Mouse (Mus musculus) heart, postnatal 10 days (tissue): ENCODE results near the gene Egf. TPM values are rescaled to one million over a fixed set of nuclear protein-coding genes. Genes with fewer than 3 reads are reported as not detected.

Source experiments
- DNase-seq, 2 experiments: peaks; one replicate each; pipeline ENCODE4 v3.0.0; 2021
- intact Hi-C: fragments of 180-260 bp; cut with DNase I; formaldehyde crosslinking; loops from one replicate; pipeline ENCODE4 v1.15.1; 2025
- total RNA-seq, 2 experiments: library from RNA; stranded (reverse); gene quantifications; 2 replicates each; pipeline ENCODE4 v1.2.3; 2021

Gene Egf
- total RNA-seq, 2 experiments from 2014 or later = 1.5 to 1.8 TPM

DNA sequence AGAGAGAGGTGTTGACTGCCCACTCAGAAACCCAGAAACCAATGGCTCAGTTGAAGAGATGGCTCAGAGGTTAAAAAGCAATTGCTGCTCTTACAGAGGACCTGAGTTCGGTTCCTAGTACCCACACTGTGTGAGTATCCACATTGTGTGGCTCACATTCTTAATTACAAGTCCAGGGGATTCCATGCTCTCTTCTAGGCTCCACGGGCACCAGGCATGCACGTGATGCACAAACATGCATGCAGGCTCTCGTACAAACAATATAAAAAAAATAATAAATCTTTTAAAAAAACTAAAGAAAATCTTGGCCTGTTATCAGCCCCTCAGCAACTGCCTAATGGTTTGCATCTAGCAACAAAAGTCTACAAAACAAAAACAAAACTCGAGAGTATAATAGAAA is 30.6 kb downstream of the Egf start:
- intact Hi-C loops = no loop called here
- peak; percentile 5 to 19 for DNase-seq

GRCm38 (mm10) chr3:129723311-129723710 is 31.8 kb downstream of the Egf start:
- intact Hi-C loops = no loop called here
- DNase-seq = no peak

- DNase-seq = peak; percentile 12 to 20
- intact Hi-C loops = no loop called here
These were observed 40.5 kb downstream of the Egf start for GRCm38 (mm10) chr3:129714542-129715145.

GRCm38 (mm10) chr3:129708157-129708556 is 47.0 kb downstream of the Egf start:
- intact Hi-C loops = loop anchor here (10.0 kb wide), 1 partner anchor 367 kb away; no protein-coding TSS in a partner anchor
- peak; percentile 53 to 69 for DNase-seq

GRCm38 (mm10) chr3:129698882-129699281 is 56.2 kb downstream of the Egf start:
- DNase-seq = no peak
- intact Hi-C loops = no loop called here

- no peak for DNase-seq
- intact Hi-C loops = no loop called here
These were observed 56.8 kb downstream of the Egf start for GRCm38 (mm10) chr3:129698365-129698764.

GRCm38 (mm10) chr3:129697691-129698090 is 57.4 kb downstream of the Egf start:
- intact Hi-C loops = no loop called here
- DNase-seq = no peak

- DNase-seq = no peak
- intact Hi-C loops = no loop called here
These were observed 59.2 kb downstream of the Egf start for GRCm38 (mm10) chr3:129695943-129696342.

DNA sequence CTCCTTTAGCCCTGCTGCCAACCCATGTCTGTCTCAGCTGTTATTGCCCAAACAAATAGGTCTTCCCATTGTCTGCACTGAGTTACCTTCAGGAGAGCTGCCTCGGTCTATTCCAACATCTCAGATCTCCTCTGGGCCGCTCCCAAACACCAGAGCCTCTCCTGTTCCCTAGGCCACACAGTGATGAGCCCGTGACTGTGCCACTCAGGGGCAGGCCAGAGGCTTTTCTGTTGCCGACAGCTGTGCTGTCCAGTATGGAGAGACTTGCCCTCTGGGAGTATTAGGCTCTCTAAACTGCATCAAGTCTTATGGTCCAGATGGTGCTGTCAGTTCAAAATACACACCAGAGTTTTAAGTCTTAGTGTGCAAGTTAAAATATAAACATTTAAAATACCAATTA is 61.5 kb downstream of the Egf start:
- no peak for DNase-seq
- intact Hi-C loops = no loop called here

DNA sequence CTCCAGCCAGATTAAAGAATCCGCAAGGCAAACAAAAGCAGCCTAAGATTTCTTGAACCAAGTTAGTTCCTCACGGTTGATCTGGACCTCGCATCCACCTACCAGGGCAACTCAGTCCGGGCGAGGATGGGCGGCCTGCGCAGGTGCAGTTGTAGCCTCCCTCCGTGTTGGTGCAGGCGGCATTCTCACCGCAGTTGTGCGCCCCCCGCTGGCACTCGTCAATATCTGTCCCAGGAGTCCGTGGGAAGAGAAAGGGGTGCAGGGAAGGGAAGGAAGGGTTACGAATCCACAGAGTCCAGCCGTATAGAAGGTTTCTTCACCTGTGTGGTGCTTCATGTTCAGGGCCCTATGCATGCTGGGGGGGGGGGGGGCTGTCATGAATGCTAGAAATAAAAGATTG is 62.3 kb downstream of the Egf start:
- DNase-seq = no peak

DNA sequence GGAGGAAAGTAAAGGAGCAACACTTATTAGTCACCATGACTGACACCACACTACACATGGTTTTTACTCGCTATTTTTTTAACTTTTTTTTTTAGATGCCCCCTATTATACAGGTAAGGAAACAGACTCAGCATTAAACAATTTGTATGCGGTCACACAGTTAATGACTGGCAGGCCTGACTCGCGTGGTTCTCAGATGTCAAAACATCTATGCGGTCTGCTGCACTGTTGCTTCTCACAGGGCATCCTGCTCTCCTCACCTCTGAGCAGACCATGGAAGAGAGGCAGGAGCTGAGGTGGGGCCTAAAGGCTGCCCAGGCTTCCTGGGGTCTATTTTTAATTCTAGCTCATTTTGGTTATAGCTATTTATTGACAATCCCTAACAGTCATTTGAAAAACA is 67.7 kb downstream of the Egf start:
- intact Hi-C loops = loop anchor here (1.0 to 5.0 kb wide), 3 partner anchors 155 to 383 kb away; partner anchors contain the start of gene Elovl6
- DNase-seq = no peak

More for the DNA sequence above, 62.3 kb downstream of the Egf start:
- intact Hi-C loops = no loop called here

DNA sequence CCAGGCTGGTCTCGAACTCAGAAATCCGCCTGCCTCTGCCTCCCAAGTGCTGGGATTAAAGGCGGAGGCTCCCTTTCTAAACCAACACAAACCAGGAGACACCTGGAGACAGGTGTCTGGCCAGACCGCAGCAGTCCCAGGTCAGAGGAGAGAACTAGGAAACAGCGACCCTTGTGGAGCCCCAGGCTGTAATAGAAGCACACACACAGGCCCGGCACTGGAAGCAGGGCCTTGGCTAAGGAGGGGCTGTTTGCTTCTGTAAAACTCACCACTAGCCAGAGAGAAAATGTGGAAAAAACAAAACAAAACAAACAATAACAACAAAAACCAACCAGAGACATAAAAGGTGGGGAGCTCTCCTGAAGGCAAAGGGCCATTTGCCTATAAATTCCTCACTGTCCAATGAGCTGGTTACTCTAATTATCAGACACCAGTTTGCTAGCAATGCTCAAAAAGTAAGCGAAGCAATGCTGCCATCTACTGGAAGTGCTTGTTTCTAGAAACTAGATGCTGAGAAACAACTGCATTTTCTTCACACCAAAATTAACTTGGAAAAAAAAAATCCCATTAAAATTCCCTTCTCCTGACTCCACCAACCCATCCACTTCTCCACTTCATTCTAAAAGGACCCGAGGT is 68.3 kb downstream of the Egf start:
- peak; percentile 78 to 87 for DNase-seq
- intact Hi-C loops = loop anchor here (1.0 to 5.0 kb wide), 3 partner anchors 155 to 383 kb away; partner anchors contain the start of gene Elovl6

DNA sequence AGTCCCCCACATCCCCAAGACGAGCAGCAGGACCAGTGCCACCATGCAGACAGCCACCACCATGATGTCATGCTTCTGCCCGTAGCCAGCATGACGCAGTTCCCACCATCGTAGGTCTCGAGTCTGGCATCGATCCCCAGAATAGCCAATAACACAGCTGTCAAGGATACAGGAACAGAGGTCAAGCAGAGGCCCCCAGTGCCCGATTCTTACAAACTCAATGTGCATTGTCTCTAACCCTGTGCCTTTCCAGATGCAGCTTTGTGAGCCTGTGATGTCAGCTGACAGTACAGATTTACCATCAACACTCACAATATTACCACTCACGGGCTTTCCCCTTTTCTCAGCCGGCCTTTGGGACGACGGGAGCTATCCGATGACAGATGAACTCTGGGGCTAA is 68.9 kb downstream of the Egf start:
- intact Hi-C loops = loop anchor here (5.0 kb wide), 2 partner anchors 154 to 264 kb away; partner anchors contain the start of gene Elovl6
- DNase-seq = no peak

DNA sequence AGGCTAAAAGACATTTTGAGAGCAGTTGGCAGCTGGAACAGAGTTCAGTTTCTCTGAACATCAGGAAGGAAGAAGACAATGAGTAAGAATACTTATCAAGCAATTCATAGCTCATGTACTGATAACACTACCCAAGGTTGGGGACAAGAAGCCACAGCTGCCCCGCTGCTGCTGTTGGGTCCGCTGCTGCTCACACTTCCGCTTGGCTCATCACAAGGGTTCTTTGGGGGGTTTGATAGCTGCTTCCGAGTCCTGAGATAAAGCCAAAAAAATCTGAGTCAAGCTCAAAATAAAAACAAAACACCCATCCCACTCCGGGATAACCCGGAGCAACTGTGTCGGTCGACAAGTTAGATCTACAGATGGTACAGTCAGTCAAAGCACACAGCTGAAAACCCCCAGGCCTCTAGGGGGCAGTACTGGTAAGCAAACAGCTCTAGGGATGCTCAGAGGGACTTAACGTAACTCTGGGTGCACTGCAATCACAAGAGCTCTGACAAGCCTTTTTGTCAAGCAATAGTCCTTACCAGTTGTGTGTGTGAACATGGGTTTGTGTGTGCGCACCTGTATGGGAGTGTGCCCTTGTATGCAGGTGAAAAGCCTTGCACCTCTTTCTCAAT is 71.9 kb downstream of the Egf start:
- DNase-seq = peak; percentile 16 to 40
- intact Hi-C loops = no loop called here

GRCm38 (mm10) chr3:129682389-129682788 is 72.7 kb downstream of the Egf start:
- intact Hi-C loops = no loop called here
- peak; percentile 20 to 48 for DNase-seq

DNA sequence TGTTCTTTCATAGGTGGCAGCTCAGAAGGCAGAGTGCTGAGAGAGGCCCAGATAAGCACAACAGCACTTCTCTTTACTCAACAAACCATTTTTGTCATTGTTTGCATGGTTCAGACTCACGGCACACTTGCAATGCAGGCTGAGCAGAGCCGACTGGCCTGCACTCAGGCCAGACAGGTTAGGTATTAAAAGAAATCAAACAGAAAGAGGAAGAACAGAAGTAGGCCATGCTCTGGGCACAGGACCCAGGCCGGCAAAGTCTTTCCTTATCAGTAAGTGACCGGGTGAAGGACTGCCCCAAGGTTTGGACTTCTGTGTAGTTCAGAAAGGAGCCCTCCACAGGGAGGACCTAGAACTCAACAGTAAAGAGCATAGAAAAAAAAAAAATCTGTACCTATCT is 73.3 kb downstream of the Egf start:
- intact Hi-C loops = no loop called here
- no peak for DNase-seq

DNA sequence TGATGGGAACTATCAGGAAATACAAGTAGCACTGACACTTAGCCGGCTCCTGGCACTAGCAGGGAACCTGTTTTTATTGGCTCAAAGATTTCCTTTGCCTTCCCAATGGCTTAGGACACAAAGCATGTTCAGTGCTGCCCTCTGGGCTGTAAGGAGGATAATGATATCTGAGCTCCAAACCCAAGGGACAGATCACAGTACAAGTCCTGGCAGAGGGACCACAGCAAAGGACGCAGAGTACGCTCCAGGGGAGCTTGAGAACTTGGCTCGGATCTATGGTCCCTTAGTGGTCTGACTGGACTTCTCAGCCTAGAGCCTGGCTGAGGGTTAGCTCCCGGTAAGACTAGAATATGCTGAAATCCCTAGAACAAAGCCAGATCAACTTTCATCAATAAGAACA is 74.9 kb downstream of the Egf start:
- intact Hi-C loops = no loop called here
- peak; percentile 39 for DNase-seq

- intact Hi-C loops = no loop called here
- DNase-seq = no peak
These were observed 79.2 kb downstream of the Egf start for GRCm38 (mm10) chr3:129675923-129676322.

DNA sequence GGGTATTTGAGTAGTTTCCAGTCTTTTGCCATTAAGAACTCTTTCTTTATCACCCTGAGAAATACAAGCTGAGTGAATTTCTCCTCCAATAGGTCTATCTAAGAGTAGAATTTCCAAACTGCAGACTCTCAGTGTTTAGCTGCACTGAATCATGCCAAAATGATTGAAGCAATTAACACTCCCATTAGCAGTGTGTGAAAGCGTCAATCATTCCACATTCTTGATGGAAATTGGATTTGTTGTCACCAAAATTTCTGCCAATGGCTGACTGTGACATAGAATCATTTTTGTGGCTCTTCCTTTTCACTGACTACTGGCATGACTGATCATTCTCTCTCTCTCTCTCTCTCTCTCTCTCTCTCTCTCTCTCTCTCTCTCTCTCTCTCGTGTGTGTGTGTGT is 91.2 kb downstream of the Egf start:
- intact Hi-C loops = no loop called here
- DNase-seq = no peak

DNA sequence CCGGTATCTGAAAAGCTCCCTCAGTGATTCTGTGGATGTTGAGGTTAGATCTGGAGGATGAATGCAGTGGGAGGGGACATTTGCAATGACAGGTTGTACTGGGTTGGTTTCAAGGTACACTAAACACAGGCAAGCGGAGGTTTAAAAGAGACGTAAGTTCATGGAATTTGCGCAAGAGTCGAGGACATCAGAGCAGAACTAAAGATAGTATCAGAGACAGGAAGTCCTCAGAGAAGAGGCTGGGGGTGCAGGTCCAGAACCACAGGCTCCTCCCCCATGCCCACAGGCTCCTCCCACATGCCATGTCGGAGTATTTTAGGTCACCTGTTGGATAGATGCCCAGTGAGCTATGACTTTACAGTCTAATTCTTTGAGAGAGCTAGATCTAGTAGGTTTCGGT is 96.3 kb downstream of the Egf start:
- no peak for DNase-seq
- intact Hi-C loops = no loop called here

- DNase-seq = no peak
- intact Hi-C loops = no loop called here
These were observed 97.3 kb downstream of the Egf start for GRCm38 (mm10) chr3:129657775-129658174.

GRCm38 (mm10) chr3:129657222-129657621 is 97.9 kb downstream of the Egf start:
- intact Hi-C loops = no loop called here
- no peak for DNase-seq
